Mouse (Mus musculus): ENCODE measurements around the gene Fgfrl1.
"Not testable (repeated sequence)": the region's sequence is repeated elsewhere in the genome, so short reads cannot be mapped to it uniquely, and the experiment has no call there.

Fgfrl1 gene

DNA sequence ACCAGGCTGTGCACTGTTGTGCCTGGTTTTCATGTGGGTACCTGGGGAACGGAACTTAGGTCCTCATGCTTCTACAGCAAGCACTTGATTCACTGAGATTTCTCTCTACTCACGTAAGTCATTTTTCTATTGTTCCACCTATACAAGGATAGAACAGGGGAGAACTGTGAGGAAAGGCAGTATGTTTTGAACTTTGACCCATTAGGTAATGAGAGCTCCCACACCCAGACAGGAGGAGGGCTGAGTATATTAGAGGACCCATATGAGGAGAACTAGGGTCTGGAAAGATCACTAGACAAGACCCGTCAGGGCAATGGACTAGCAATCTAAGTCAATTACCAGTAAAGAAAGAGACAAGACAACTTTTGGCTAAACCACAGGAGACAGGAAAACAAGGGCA lies 52.4 kb downstream of the Fgfrl1 start:
- DNase-seq (ENCODE audit: extremely low read depth, insufficient read length, low spot score): no peak

GRCm38 (mm10) chr5:108750328-108751210 lies 58.4 kb downstream of the Fgfrl1 start:
- no peak for DNase-seq (ENCODE audit: extremely low read depth, insufficient read length, low spot score)

DNA sequence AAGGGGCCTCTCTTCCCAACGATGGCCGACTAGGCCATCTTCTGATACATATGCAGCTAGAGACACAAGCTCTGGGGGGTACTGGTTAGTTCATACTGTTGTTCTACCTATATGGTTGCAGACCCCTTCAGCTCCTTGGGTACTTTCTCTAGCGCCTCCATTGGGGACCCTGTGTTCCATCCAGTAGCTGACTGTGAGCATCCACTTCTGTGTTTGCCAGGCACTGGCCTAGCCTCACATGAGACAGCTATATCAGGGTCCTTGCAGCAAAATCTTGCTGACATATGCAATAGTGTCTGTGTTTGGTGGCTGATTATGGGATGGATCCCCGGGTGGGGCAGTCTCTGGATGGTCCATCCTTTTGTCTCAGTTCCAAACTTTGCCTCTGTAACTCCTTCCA lies 59.1 kb downstream of the Fgfrl1 start:
- not testable (repeated sequence) for DNase-seq (ENCODE audit: extremely low read depth, insufficient read length, low spot score)

Measured in 3134 (cell line).